ENCODE assay signal across 17 mouse cellular contexts in genomic region chr15:72383470-72383869, GRCm38 (mm10).
DNase-seq lines count a peak whose midpoint lies in the region; ATAC-seq and TF ChIP-seq lines count a peak whose summit lies in the region.
"Had no signal": no experiment of that assay in that cellular context is flagged by ENCODE, and none has a peak within 500 bp of the region (broad histone marks: within the 10 kb centered on the region; RNA-seq: fewer than 3 reads in every experiment).

No protein-coding gene starts in this region.

- H3K4me1 ChIP-seq in hindbrain, embryonic 14.5 days (replicated peaks; ENCODE audit: control insufficient read depth, insufficient read depth, low read length) = peaks cover 3% of the 10 kb centered on the region; the same call in 1 of the 2 replicates
- peaks cover 8% of the 10 kb centered on the region; the same call in 1 of the 2 replicates for H3K4me1 ChIP-seq in hindbrain, embryonic 10.5 days (replicated peaks)
- H3K4me1 ChIP-seq in neural tube, embryonic 13.5 days (replicated peaks) = peaks cover 27% of the 10 kb centered on the region; the same call in 1 of the 2 replicates
- peaks cover 11% of the 10 kb centered on the region for H3K4me1 ChIP-seq in forebrain, embryonic 14.5 days (ENCODE audit: control insufficient read depth, insufficient read depth, low read length)
- H3K4me1 ChIP-seq in neural tube, embryonic 15.5 days = peaks cover 11% of the 10 kb centered on the region; the same call in 1 of the 2 replicates
- no peaks in the 10 kb centered on the region for H3K4me1 ChIP-seq in stomach, postnatal 0 days (replicated peaks; ENCODE audit: control insufficient read depth, insufficient read depth)
- H3K4me1 ChIP-seq: heart, embryonic 10.5 days had no signal

- peak overlapping the region; percentile 69; the same call in 1 of the 2 replicates for H3K27ac ChIP-seq in hindbrain, embryonic 14.5 days
- H3K27ac ChIP-seq in hindbrain, embryonic 10.5 days = no peak overlapping the region
- peak overlapping the region; percentile 65; the same call in 1 of the 2 replicates for H3K27ac ChIP-seq in neural tube, embryonic 13.5 days (replicated peaks)
- peak overlapping the region; percentile 48 for H3K27ac ChIP-seq in forebrain, embryonic 14.5 days (ENCODE audit: low read depth, low read length)
- H3K27ac ChIP-seq in neural tube, embryonic 15.5 days (replicated peaks) = no peak overlapping the region
- H3K27ac ChIP-seq in stomach, postnatal 0 days (replicated peaks) = no peak overlapping the region
- H3K27ac ChIP-seq: heart, embryonic 10.5 days had no signal

- no peak for TF ChIP-seq CTCF in stomach, postnatal 0 days (IDR thresholded peaks at IDR 0.05; ENCODE audit: low read depth)

- no peak overlapping the region for H3K4me3 ChIP-seq in hindbrain, embryonic 14.5 days (replicated peaks; ENCODE audit: low read length)
- no peak overlapping the region for H3K4me3 ChIP-seq in hindbrain, embryonic 10.5 days
- H3K4me3 ChIP-seq in neural tube, embryonic 13.5 days = no peak overlapping the region
- H3K4me3 ChIP-seq in forebrain, embryonic 14.5 days (ENCODE audit: low read depth, low read length) = no peak overlapping the region
- H3K4me3 ChIP-seq in neural tube, embryonic 15.5 days (replicated peaks) = no peak overlapping the region
- H3K4me3 ChIP-seq in stomach, postnatal 0 days (ENCODE audit: low read depth, low read length) = no peak overlapping the region
- H3K4me3 ChIP-seq: heart, embryonic 10.5 days had no signal

- H3K9ac ChIP-seq in hindbrain, embryonic 14.5 days = no peak overlapping the region
- H3K9ac ChIP-seq in neural tube, embryonic 13.5 days = no peak overlapping the region
- no peak overlapping the region for H3K9ac ChIP-seq in forebrain, embryonic 14.5 days (ENCODE audit: low read length)
- H3K9ac ChIP-seq in neural tube, embryonic 15.5 days (replicated peaks) = no peak overlapping the region
- H3K9ac ChIP-seq in stomach, postnatal 0 days (ENCODE audit: low read length) = no peak overlapping the region

- WGBS in hindbrain, embryonic 14.5 days = 30% methylated on average over 1 of the region's 1 CpGs
- 58% methylated on average over 1 of the region's 1 CpGs for WGBS in hindbrain, embryonic 10.5 days
- 19% methylated on average over 1 of the region's 1 CpGs for WGBS in neural tube, embryonic 13.5 days
- WGBS in forebrain, embryonic 14.5 days = 29% methylated on average over 1 of the region's 1 CpGs
- 8% methylated on average over 1 of the region's 1 CpGs for WGBS in neural tube, embryonic 15.5 days
- 57% methylated on average over 1 of the region's 1 CpGs for WGBS in stomach, postnatal 0 days

- no peak for TF ChIP-seq EP300 in stomach, postnatal 0 days (optimal IDR thresholded peaks at IDR 0.05)

- H3K4me2 ChIP-seq in hindbrain, embryonic 14.5 days (replicated peaks) = no peak overlapping the region
- no peak overlapping the region for H3K4me2 ChIP-seq in neural tube, embryonic 13.5 days
- H3K4me2 ChIP-seq in forebrain, embryonic 14.5 days (ENCODE audit: low read length) = no peak overlapping the region
- H3K4me2 ChIP-seq in neural tube, embryonic 15.5 days = no peak overlapping the region
- no peak overlapping the region for H3K4me2 ChIP-seq in stomach, postnatal 0 days (replicated peaks; ENCODE audit: low read depth)

- H3K27me3 ChIP-seq in hindbrain, embryonic 14.5 days (ENCODE audit: control insufficient read depth, insufficient read depth, low read length) = no peaks in the 10 kb centered on the region
- 0 out of 2 replicates have a peak, but pooled peaks cover 3% of the 10 kb centered on the region for H3K27me3 ChIP-seq in hindbrain, embryonic 10.5 days (ENCODE audit: insufficient read depth, poor library complexity, severe bottlenecking)
- H3K27me3 ChIP-seq in neural tube, embryonic 13.5 days = no peaks in the 10 kb centered on the region
- H3K27me3 ChIP-seq in forebrain, embryonic 14.5 days (replicated peaks; ENCODE audit: control insufficient read depth, insufficient read depth, low read length) = no peaks in the 10 kb centered on the region
- H3K27me3 ChIP-seq in neural tube, embryonic 15.5 days (replicated peaks) = no peaks in the 10 kb centered on the region
- no peaks in the 10 kb centered on the region for H3K27me3 ChIP-seq in stomach, postnatal 0 days (ENCODE audit: control insufficient read depth, insufficient read depth, low read length)

- peak; percentile 27; the same call in 1 of the 2 replicates for ATAC-seq in hindbrain, embryonic 14.5 days (ENCODE audit: low FRiP score)
- ATAC-seq in neural tube, embryonic 13.5 days (ENCODE audit: low read depth) = peak; percentile 38
- peak; percentile 19; the same call in 1 of the 2 replicates for ATAC-seq in forebrain, embryonic 14.5 days
- peak; percentile 66; the same call in 1 of the 2 replicates for ATAC-seq in neural tube, embryonic 15.5 days (ENCODE audit: low FRiP score)
- no peak for ATAC-seq in stomach, postnatal 0 days (ENCODE audit: low FRiP score, low TSS enrichment)
- ATAC-seq: intestine, postnatal 0 days had no signal

- DNase-seq in hindbrain, embryonic 14.5 days (ENCODE audit: low spot score) = no peak
- DNase-seq in hindbrain, embryonic 10.5 days (ENCODE audit: low spot score) = no peak
- no peak for DNase-seq in neural tube, embryonic 10.5 days (ENCODE audit: extremely low spot score, low spot score)
- peak; percentile 11 for DNase-seq in forebrain, embryonic 14.5 days (ENCODE audit: low spot score)
- no peak for DNase-seq in kidney, adult 9 months
- DNase-seq in stomach, postnatal 0 days (ENCODE audit: low spot score) = no peak
- DNase-seq: adrenal gland, adult 2 months; adrenal gland, postnatal 25 days; cerebellum, adult 2 months; cerebellum, postnatal 10 days; gastrocnemius, postnatal 36 days; heart, adult 11 months; heart, postnatal 10 days had no signal

- no peaks in the 10 kb centered on the region for H3K9me3 ChIP-seq in hindbrain, embryonic 14.5 days (ENCODE audit: control insufficient read depth, low read length)
- H3K9me3 ChIP-seq in hindbrain, embryonic 10.5 days = no peaks in the 10 kb centered on the region
- H3K9me3 ChIP-seq in neural tube, embryonic 13.5 days = no peaks in the 10 kb centered on the region
- H3K9me3 ChIP-seq in forebrain, embryonic 14.5 days (replicated peaks; ENCODE audit: control insufficient read depth, low read length) = no peaks in the 10 kb centered on the region
- no peaks in the 10 kb centered on the region for H3K9me3 ChIP-seq in neural tube, embryonic 15.5 days (replicated peaks)
- H3K9me3 ChIP-seq in stomach, postnatal 0 days (ENCODE audit: control insufficient read depth, low read length) = no peaks in the 10 kb centered on the region
- H3K9me3 ChIP-seq: heart, embryonic 10.5 days had no signal

- H3K36me3 ChIP-seq in hindbrain, embryonic 14.5 days (replicated peaks; ENCODE audit: control insufficient read depth, insufficient read depth) = no peaks in the 10 kb centered on the region
- no peaks in the 10 kb centered on the region for H3K36me3 ChIP-seq in hindbrain, embryonic 10.5 days
- no peaks in the 10 kb centered on the region for H3K36me3 ChIP-seq in neural tube, embryonic 13.5 days
- no peaks in the 10 kb centered on the region for H3K36me3 ChIP-seq in forebrain, embryonic 14.5 days (ENCODE audit: control insufficient read depth, insufficient read depth, low read length)
- H3K36me3 ChIP-seq in neural tube, embryonic 15.5 days = no peaks in the 10 kb centered on the region
- no peaks in the 10 kb centered on the region for H3K36me3 ChIP-seq in stomach, postnatal 0 days (ENCODE audit: control insufficient read depth, insufficient read depth, low read length)
- H3K36me3 ChIP-seq: heart, embryonic 10.5 days had no signal

Comparison
In these comparisons a context has a peak if more than half of its experiments do, and no peak if none do; other contexts are left out.
1. H3K27ac ChIP-seq: peak in hindbrain, embryonic 14.5 days (single experiment), neural tube, embryonic 13.5 days (single experiment) and forebrain, embryonic 14.5 days (single experiment); none in hindbrain, embryonic 10.5 days (single experiment), neural tube, embryonic 15.5 days (single experiment) and stomach, postnatal 0 days (single experiment).